Mouse (Mus musculus) olfactory bulb, adult 2 months (tissue): Measurements from ENCODE around the gene Clptm1.

Source experiments
- CTCF ChIP-seq: fragments of 200-500 bp; IDR thresholded peaks from 2 replicates; pipeline ENCODE4 v1.5.1; 2012; ENCODE audit warnings: low read depth, mild to moderate bottlenecking, low read length, moderate library complexity; ENCODE audit not compliant: insufficient read depth
- POLR2A ChIP-seq: fragments of 200-500 bp; IDR thresholded peaks from 2 replicates; pipeline ENCODE4 v1.6.1; 2012; ENCODE audit warnings: mild to moderate bottlenecking, low read depth, low read length, moderate library complexity; ENCODE audit not compliant: insufficient read depth

DNA sequence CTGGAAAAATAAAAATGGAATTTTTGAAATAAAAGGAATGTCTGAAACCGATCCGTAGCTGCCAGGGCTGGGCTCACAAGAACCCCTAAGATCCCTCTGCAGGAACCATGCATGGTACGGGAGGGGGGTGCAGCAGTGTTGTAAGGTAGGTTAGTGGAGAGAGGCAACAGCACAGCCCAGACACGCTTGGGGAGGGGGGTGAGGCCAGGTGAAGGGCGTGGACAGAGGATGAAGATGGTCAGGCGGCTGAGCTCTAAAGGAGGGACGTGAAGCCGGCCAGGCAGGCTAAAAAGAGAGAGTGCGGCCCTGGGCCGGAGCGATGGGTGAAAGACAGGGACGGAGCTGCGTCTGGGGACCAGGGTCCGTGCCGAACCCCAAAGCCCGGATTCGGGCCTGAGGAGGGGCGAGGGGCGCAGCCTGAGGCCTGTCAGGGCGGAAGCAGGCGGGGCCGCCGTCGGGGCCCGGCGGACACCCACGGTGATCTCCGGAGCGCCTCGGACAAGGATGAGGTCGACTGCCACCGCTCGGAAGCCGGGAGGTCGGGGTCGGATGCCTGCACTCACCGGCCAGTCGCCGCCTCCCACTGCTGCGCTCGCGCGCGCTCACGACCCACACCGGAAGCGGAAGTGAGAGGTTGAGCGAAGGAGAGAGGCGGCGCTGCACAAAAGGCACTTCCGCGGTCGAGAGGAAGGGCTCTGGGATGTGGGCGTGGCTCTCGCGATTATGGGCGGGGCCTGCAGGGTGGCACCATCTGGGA, 60.8 kb downstream of the Clptm1 start, which contains the start of gene Clasrp:
- TF ChIP-seq CTCF (no peak), POLR2A (peak; percentile 81)
